Mouse (Mus musculus) layer of hippocampus, adult 18-20 months (tissue): ENCODE results near the gene Taf1d. TPM values are rescaled to one million over a fixed set of nuclear protein-coding genes. Genes with fewer than 3 reads are reported as not detected.
A peak's percentile ranks its signal among the peaks of the same experiment; 100 is the strongest.
"Not testable (repeated sequence)": the region's sequence is repeated elsewhere in the genome, so short reads cannot be mapped to it uniquely, and the experiment has no call there.

Experiments
- DNase-seq, 2 experiments: peaks; one replicate each; pipeline ENCODE4 v3.0.0; 2022; ENCODE audit warnings: low spot score in 2 of 2
- total RNA-seq, 2 experiments: library from RNA; stranded (reverse); gene quantifications; 2 replicates each; pipeline ENCODE4 v1.2.3; 2021

The Taf1d gene
- total RNA-seq, 2 experiments from 2014 or later = 30.6 to 32.9 TPM

DNA sequence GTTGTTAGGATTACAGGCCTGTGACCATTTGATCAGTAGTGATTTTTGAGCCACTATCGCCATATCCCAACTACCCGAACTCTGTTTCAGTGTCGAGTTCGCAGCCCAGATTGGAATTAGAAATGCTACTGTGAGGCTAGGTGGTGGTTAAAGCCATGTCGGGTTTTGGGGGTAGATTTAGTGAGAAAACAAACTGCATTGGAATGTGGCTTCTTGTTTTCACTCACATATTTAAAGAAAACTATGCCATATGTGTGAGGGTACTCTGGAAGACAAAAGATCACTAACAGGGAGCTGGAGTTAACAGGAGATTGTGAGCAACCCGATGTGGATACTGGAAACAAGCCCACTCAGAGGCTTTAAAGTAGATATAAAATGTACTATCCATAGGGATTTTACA lies 1.2 kb downstream of the Taf1d start:
- no peak for DNase-seq

DNA sequence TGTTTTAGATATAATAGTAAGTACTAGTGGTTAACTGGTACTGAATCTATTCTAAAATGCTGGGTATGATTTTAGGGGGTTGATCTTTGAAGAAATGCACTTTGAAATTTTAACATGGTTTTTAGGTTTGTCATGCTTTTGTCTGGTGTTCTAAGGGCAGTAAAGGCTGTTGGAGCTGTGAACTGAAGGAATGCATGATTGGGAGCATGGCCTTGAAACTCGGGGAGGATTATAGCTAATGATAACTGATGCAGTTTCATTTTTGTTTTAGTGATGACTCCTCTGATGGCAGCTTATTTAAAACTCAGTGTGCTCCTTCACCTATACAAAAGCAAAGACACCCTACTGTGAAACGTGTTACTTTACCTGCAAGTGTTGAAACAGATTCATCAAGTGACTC lies 2.2 kb downstream of the Taf1d start:
- no peak for DNase-seq

- no peak for DNase-seq
Observed at GRCm38 (mm10) chr9:15309425-15309824, 3.4 kb downstream of the Taf1d start.

DNA sequence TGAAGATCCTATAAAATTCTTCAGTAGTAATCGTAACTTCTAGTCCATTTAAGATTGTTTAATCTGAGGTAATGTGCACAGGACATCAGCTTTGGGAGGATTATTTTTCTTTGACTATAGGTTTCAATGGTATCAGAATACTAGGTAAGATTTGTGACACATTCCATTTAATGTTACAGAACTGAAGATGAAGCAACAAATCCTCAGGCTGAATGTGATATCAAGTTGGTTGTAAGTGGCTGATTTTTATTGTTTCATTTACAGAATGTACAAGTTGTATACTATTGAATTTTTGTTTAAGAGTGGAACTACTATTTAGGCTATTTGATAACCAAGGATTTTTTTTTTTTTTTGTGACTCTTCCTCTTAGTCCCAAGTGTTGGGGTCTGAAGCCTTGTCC lies 4.2 kb downstream of the Taf1d start:
- no peak for DNase-seq

- DNase-seq = no peak
Observed at GRCm38 (mm10) chr9:15312054-15312735, 6.2 kb downstream of the Taf1d start.

DNA sequence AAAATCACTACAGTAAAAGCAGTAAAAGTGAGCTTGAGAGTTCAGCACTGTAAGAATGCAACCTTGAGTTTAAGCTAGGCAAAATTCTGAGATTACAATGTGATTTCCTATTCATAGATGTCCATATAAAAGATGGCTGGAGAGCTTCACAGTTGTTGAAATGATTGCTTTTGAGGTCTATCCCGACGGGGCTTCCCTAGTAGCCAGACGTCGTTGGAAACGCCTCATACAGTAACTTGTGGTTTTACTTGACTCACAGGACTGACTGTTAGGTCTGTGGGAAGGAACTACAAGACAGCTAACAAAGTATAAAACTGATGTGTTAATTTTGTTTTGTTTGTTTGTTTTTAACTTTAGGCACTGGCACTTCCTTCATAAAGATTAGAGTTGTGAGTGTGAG lies 7.6 kb downstream of the Taf1d start:
- no peak for DNase-seq

DNA sequence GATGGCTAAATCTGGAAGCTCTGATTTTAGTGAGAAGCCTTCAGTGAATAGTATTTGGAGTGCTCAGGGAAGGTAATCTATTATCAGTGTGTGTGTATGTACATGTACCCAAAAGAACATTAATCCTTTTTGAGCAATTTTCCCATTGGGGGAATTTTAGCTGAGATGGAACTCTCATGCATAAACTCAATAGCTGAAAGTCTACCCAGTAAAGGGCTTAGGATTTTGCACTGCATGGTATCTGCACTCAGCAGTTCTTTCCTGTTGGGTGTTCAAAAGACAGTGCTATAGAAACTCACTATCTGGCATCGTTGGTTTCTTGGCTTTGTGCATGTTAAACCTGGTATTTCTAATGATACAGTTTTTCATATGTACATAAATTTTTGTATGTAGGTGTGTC lies 8.6 kb downstream of the Taf1d start:
- DNase-seq = no peak

DNA sequence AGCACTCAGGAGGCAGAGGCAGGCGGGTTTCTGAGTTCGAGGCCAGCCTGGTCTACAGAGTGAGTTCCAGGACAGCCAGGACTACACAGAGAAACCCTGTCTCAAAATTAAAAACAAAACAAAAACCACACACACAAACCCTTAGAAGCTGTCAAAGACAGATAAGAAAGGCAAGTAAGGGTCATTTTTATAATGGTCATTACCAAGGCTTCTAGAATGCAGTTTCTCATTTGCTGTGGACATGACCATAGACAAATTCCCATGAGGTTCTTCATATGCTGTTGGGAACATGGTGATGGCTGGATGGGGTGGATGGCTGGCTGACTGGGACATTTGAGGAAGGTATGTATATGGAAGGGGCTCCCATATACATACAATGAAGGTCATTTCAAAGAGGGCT lies 10.3 kb downstream of the Taf1d start:
- DNase-seq = not testable (repeated sequence)

- no peak for DNase-seq
Observed at GRCm38 (mm10) chr9:15317223-15318169, 11.5 kb downstream of the Taf1d start.

DNA sequence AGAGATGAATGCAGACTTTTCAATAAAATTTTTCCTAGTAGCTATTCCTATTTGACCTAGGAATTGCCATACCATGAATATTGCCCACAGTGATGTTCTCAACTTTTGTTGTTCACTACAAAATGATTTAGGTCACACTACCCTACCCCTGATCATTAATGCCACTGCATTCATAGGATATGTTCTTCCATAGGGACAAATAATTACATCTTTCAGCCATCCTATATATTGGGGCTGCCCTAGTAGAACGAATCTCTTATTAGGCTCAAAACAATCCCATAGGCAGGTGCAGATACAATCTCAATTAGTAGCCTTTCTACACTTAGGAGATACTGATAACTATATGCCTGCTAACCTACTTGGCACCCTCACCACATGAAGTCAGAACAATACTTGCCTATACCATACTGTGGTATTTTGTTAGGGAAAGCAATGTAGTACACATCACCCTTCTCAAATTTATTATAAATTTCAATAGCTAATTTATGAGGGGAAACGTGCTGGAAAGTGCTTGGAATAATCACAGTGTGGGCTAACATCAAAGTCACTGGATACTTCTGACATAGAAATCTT lies 12.2 kb downstream of the Taf1d start:
- no peak for DNase-seq

DNA sequence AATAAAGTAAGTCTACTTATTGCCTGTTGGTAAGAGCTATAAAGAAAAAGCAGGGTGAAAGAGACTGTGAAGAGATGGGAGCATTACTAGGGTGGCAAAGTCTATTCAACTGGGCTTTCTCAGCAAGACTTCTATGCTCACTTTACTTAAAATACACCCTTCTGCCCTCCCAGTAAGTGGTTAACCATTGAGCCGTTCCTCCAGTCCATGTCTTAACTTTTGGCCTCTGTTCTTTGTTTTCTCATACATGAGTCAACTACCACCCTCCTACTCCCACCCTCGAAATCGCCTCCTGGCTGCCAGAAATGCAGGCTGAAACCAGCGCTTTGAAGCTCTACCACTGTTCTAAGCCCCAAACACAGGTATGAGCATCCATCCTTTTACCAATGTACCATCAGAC lies 31.8 kb downstream of the Taf1d start:
- no peak for DNase-seq

DNA sequence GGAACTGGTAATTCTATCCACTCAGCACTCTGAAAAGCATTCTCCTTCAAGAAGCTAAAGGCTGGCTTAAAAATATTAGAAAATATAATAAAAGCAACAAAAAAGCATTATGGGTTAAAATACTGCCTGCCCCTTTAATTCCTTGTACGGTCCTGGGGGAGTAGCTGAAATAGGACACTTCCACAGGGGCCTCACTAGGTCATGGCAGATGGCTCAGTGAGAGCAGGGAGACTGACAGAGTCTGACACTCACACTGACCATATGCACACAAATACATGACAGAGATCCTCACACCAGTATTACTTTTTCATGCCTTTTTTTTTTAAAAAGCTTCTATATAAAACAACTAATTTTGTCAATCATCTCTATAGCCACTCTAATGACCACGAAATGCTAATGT lies 43.9 kb downstream of the Taf1d start:
- no peak for DNase-seq

GRCm38 (mm10) chr9:15356916-15357483 lies 51.0 kb downstream of the Taf1d start:
- no peak for DNase-seq

GRCm38 (mm10) chr9:15357484-15358275 lies 51.7 kb downstream of the Taf1d start, which contains the start of gene Cep295:
Cep295 (minus strand) TSS chr9:15357788.
- peak; percentile 92 to 97 for DNase-seq

- DNase-seq = no peak
Observed at GRCm38 (mm10) chr9:15364843-15365242, 58.8 kb downstream of the Taf1d start.

- peak in 1 of 2 experiments; percentile 60 for DNase-seq
Observed at GRCm38 (mm10) chr9:15365856-15366255, 59.8 kb downstream of the Taf1d start.

DNA sequence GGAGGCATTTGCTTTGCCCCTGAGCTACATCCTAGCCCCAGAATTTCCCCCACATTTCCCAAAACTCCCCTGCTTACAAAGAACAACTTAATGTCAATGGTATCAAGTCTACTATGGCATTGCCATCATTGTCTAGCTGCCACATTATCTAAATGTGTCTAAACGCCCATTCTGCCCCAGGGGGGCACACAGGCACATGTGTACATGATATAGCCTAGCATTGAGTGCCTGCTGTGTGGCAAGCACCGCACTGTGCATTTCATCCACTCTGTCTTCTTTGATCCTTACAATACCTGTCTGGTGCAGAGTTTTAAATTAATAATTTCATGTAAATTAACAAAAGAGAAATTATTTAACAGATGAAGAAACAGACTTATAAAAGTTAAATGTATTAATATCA lies 60.2 kb downstream of the Taf1d start:
- DNase-seq = no peak
